Mouse (Mus musculus) intestine, embryonic 14.5 days (tissue): Measurements from ENCODE around the gene Cass4. TPM values are rescaled to one million over a fixed set of nuclear protein-coding genes. Genes with fewer than 3 reads are reported as not detected.
A peak's percentile ranks its signal among the peaks of the same experiment; 100 is the strongest.

Source experiments
- ATAC-seq: fragments of 200-750 bp; cut with Nextera tagmentation; replicated peaks from 2 replicates; pipeline ENCODE4 v1.8.0; 2017; ENCODE audit warnings: low read depth, moderate number of reproducible peaks, moderate TSS enrichment, moderate library complexity; ENCODE audit not compliant: low FRiP score, low TSS enrichment
- DNase-seq: peaks from one replicate; pipeline ENCODE4 v3.0.0-alpha.2; 2018; ENCODE audit warnings: low spot score
- H3K27ac ChIP-seq: fragments of 300-500 bp; sonication (generic); 2 replicates; pipeline ENCODE4 v1.5.1; 2014; ENCODE audit warnings: low read depth, mild to moderate bottlenecking, control low read depth
- H3K27me3 ChIP-seq: fragments of 300-500 bp; sonication (generic); replicated peaks from 2 replicates; pipeline ENCODE4 v1.6.1; 2014; ENCODE audit warnings: low read length, control low read depth; ENCODE audit not compliant: control insufficient read depth, insufficient read depth
- H3K36me3 ChIP-seq: fragments of 300-500 bp; sonication (generic); 2 replicates; pipeline ENCODE4 v1.6.1; 2014; ENCODE audit warnings: low read length, control low read depth; ENCODE audit not compliant: control insufficient read depth, insufficient read depth
- H3K4me1 ChIP-seq: fragments of 300-500 bp; sonication (generic); replicated peaks from 2 replicates; pipeline ENCODE4 v1.6.1; 2014; ENCODE audit warnings: low read length, control low read depth, mixed read lengths; ENCODE audit not compliant: control insufficient read depth, insufficient read depth
- H3K4me2 ChIP-seq: fragments of 300-500 bp; sonication (generic); 2 replicates; pipeline ENCODE4 v1.6.1; 2014; ENCODE audit warnings: low read length
- H3K4me3 ChIP-seq: fragments of 300-500 bp; sonication (generic); 2 replicates; pipeline ENCODE4 v1.5.1; 2014; ENCODE audit warnings: low read depth, low read length, control low read depth, mixed read lengths
- H3K9ac ChIP-seq: fragments of 300-500 bp; sonication (generic); 2 replicates; pipeline ENCODE4 v1.6.1; 2014; ENCODE audit warnings: mild to moderate bottlenecking, low read length
- H3K9me3 ChIP-seq: fragments of 300-500 bp; sonication (generic); 2 replicates; pipeline ENCODE4 v1.6.1; 2016; ENCODE audit warnings: low read length, control low read depth; ENCODE audit not compliant: control insufficient read depth
- WGBS: fragments of 180-500 bp; shearing (Covaris S2); extraction: QIAGEN DNeasy Blood & Tissue Kit; methylation state at CpG from one replicate; pipeline ENCODE4 v1.1.7; 2014; 5-methylcytosine and 5-hydroxymethylcytosine counted together
- polyA plus RNA-seq: library from polyadenylated mRNA; unstranded; fragments of >200 nt; fragmentation: Nextera tagmentation; extraction: Ambion mirVana; gene quantifications from 2 replicates; pipeline ENCODE4 v1.2.1, GENCODE M21; 2014

Cass4 gene
- polyA plus RNA-seq, 1 experiment from 2014 or later = 0.45 TPM

- H3K4me3 ChIP-seq = no peak within 1 kb of the TSS
- 78% methylated on average over 11 of the region's 11 CpGs for WGBS
- no peak within 1 kb of the TSS for H3K4me2 ChIP-seq
- peaks cover 53% of the 10 kb centered on the region for H3K36me3 ChIP-seq
- H3K9ac ChIP-seq = no peak within 1 kb of the TSS
- DNase-seq (no peak), ATAC-seq (no peak)
- no peaks in the 10 kb centered on the region for H3K4me1 ChIP-seq
- no peak within 1 kb of the TSS for H3K27ac ChIP-seq
- no peaks in the 10 kb centered on the region for H3K27me3 ChIP-seq
- no peaks in the 10 kb centered on the region for H3K9me3 ChIP-seq
Measured at GRCm38 (mm10) chr2:172458496-172458895, 64.9 kb downstream of the Cass4 start, which contains the start of gene Gcnt7. Gene Gcnt7 (minus strand): TSS chr2:172458596.

DNA sequence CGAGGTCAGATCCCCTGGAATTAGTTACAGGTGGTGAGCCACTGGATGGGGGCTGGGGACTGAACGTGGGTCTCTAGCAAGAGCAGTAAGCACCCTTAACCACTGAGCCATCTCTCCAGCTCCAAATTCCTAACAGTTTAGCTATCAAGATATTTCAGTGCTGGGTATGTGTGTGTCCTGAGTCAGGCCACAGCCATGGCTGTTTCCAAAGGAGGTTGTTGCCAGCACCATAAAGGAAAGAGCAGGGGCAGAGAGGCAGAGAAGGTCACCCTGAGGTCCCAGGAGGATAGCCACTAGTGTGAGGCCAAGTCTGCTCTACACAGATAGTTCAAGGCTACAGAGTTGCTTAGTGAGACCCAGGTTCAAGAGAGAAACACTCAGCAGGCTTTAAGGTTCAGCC lies 67.1 kb downstream of the Cass4 start:
- H3K4me1 ChIP-seq = no peaks in the 10 kb centered on the region
- WGBS = 85% methylated on average over 2 of the region's 2 CpGs
- ATAC-seq (no peak), DNase-seq (no peak)
- no peak overlapping the region for H3K9ac ChIP-seq
- no peaks in the 10 kb centered on the region for H3K27me3 ChIP-seq
- H3K4me3 ChIP-seq = no peak overlapping the region
- no peaks in the 10 kb centered on the region for H3K9me3 ChIP-seq
- H3K27ac ChIP-seq = no peak overlapping the region
- H3K36me3 ChIP-seq = peaks cover 59% of the 10 kb centered on the region
- H3K4me2 ChIP-seq = no peak overlapping the region

GRCm38 (mm10) chr2:172462813-172463212 lies 69.2 kb downstream of the Cass4 start:
- Histone ChIP-seq H3K4me1 (no peaks in the 10 kb centered on the region), H3K36me3 (peaks cover 65% of the 10 kb centered on the region), H3K9ac (no peak overlapping the region), H3K4me3 (no peak overlapping the region), H3K9me3 (no peaks in the 10 kb centered on the region), H3K27me3 (no peaks in the 10 kb centered on the region), H3K27ac (no peak overlapping the region), H3K4me2 (no peak overlapping the region)
- ATAC-seq (no peak), DNase-seq (no peak)
- WGBS = 84% methylated on average over 4 of the region's 4 CpGs

GRCm38 (mm10) chr2:172466427-172467132 lies 73.0 kb downstream of the Cass4 start:
- H3K9me3 ChIP-seq = no peaks in the 10 kb centered on the region
- no peaks in the 10 kb centered on the region for H3K27me3 ChIP-seq
- H3K36me3 ChIP-seq = peaks cover 80% of the 10 kb centered on the region
- 89% methylated on average over 11 of the region's 11 CpGs for WGBS
- no peak overlapping the region for H3K4me3 ChIP-seq
- no peaks in the 10 kb centered on the region for H3K4me1 ChIP-seq
- ATAC-seq (no peak), DNase-seq (no peak)
- no peak overlapping the region for H3K4me2 ChIP-seq
- no peak overlapping the region for H3K27ac ChIP-seq
- no peak overlapping the region for H3K9ac ChIP-seq

- no peaks in the 10 kb centered on the region for H3K9me3 ChIP-seq
- ATAC-seq (no peak), DNase-seq (no peak)
- H3K27me3 ChIP-seq = no peaks in the 10 kb centered on the region
- no peaks in the 10 kb centered on the region for H3K4me1 ChIP-seq
- no peak overlapping the region for H3K9ac ChIP-seq
- 92% methylated on average over 5 of the region's 5 CpGs for WGBS
- no peak overlapping the region for H3K27ac ChIP-seq
- H3K4me3 ChIP-seq = no peak overlapping the region
- no peak overlapping the region for H3K4me2 ChIP-seq
- peaks cover 73% of the 10 kb centered on the region for H3K36me3 ChIP-seq
Measured at GRCm38 (mm10) chr2:172467206-172467605, 73.6 kb downstream of the Cass4 start.

DNA sequence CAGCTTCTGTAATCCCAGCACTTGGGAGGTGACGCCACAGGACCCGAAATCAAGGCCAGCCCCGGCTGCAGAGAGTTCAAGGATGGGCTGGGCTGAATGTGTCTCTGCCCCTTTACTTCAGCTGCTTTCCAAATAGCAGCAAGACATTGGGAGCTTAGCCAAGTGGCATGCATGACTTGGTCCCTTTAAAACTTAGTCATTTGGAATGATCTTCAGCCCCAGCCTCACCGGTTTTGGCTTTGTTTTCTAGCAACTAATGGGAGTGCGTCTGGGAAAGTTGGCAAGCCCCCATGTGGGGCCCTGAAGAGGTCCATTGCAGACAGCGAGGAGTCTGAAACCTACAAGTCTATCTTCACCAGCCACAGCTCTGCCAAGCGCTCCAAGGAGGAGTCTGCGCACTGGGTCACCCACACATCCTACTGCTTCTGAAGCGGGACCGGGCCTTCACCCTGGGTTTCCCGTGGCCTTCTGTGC lies 74.8 kb downstream of the Cass4 start:
- no peaks in the 10 kb centered on the region for H3K4me1 ChIP-seq
- H3K4me2 ChIP-seq = no peak overlapping the region
- 91% methylated on average over 11 of the region's 11 CpGs for WGBS
- H3K4me3 ChIP-seq = no peak overlapping the region
- no peaks in the 10 kb centered on the region for H3K9me3 ChIP-seq
- H3K27ac ChIP-seq = no peak overlapping the region
- DNase-seq (no peak), ATAC-seq (no peak)
- no peak overlapping the region for H3K9ac ChIP-seq
- peaks cover 63% of the 10 kb centered on the region for H3K36me3 ChIP-seq
- H3K27me3 ChIP-seq = no peaks in the 10 kb centered on the region

- Histone ChIP-seq H3K4me2 (no peak within 1 kb of the TSS), H3K27me3 (no peaks in the 10 kb centered on the region), H3K36me3 (peaks cover 26% of the 10 kb centered on the region), H3K9ac (no peak within 1 kb of the TSS), H3K27ac (no peak within 1 kb of the TSS), H3K4me1 (no peaks in the 10 kb centered on the region), H3K9me3 (no peaks in the 10 kb centered on the region), H3K4me3 (no peak within 1 kb of the TSS)
- DNase-seq (no peak), ATAC-seq (no peak)
- 85% methylated on average over 11 of the region's 11 CpGs for WGBS
Measured at GRCm38 (mm10) chr2:172472318-172472717, 78.7 kb downstream of the Cass4 start, which contains the start of gene Fam209. Gene Fam209 (plus strand): TSS chr2:172472520.

DNA sequence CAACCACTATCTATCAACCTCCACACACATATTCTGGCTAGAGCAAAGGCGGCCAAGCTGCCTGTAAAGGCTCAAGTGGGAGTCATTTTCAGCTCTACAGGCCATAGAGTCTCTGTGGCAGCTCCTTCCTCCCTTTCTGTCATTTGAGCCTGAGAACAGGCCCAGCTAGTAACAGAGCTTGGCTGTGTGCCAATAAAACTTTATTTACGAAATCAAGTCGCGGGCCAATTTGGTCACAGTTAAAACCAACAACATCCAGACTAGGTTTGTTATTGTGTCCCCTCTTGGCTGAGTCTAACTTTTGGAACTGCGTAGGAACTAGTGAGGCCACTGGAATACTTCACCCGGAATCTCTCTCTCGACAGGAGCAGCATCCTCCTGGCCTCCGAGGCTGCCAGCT lies 80.0 kb downstream of the Cass4 start:
- H3K27ac ChIP-seq = no peak overlapping the region
- DNase-seq = peak; percentile 58
- 48% methylated on average over 8 of the region's 8 CpGs for WGBS
- H3K9me3 ChIP-seq = no peaks in the 10 kb centered on the region
- ATAC-seq = no peak
- no peak overlapping the region for H3K9ac ChIP-seq
- H3K4me1 ChIP-seq = no peaks in the 10 kb centered on the region
- no peaks in the 10 kb centered on the region for H3K27me3 ChIP-seq
- H3K4me2 ChIP-seq = no peak overlapping the region
- H3K36me3 ChIP-seq = peaks cover 15% of the 10 kb centered on the region
- no peak overlapping the region for H3K4me3 ChIP-seq

- ATAC-seq (no peak), DNase-seq (no peak)
- 0 out of 2 replicates have a peak, but pooled peaks cover 2% of the 10 kb centered on the region for H3K36me3 ChIP-seq
- H3K9me3 ChIP-seq = no peaks in the 10 kb centered on the region
- no peak overlapping the region for H3K9ac ChIP-seq
- no peaks in the 10 kb centered on the region for H3K27me3 ChIP-seq
- no peak overlapping the region for H3K27ac ChIP-seq
- H3K4me2 ChIP-seq = no peak overlapping the region
- 36% methylated on average over 6 of the region's 6 CpGs for WGBS
- no peaks in the 10 kb centered on the region for H3K4me1 ChIP-seq
- H3K4me3 ChIP-seq = no peak overlapping the region
Measured at GRCm38 (mm10) chr2:172474970-172475369, 81.4 kb downstream of the Cass4 start.
